Mouse (Mus musculus): Measurements from ENCODE around the gene Gpm6b. TPM values are rescaled to one million over a fixed set of nuclear protein-coding genes. Genes with fewer than 3 reads are reported as not detected.

Gene Gpm6b
- total RNA-seq, 1 experiment from 2014 or later, result not detected

- ATAC-seq (replicated peaks; ENCODE audit: insufficient number of reproducible peaks, low FRiP score, low TSS enrichment, poor library complexity, severe bottlenecking), result no peak
Measured at GRCm38 (mm10) chrX:166291266-166291665, 52.6 kb downstream of the Gpm6b start.

- no peak for ATAC-seq (replicated peaks; ENCODE audit: insufficient number of reproducible peaks, low FRiP score, low TSS enrichment, poor library complexity, severe bottlenecking)
Measured at GRCm38 (mm10) chrX:166293465-166293864, 54.8 kb downstream of the Gpm6b start.

GRCm38 (mm10) chrX:166302791-166303190 is 64.1 kb downstream of the Gpm6b start:
- ATAC-seq (replicated peaks; ENCODE audit: insufficient number of reproducible peaks, low FRiP score, low TSS enrichment, poor library complexity, severe bottlenecking), result no peak

- ATAC-seq (replicated peaks; ENCODE audit: insufficient number of reproducible peaks, low FRiP score, low TSS enrichment, poor library complexity, severe bottlenecking), result no peak
Measured at GRCm38 (mm10) chrX:166304355-166304754, 65.6 kb downstream of the Gpm6b start.

GRCm38 (mm10) chrX:166307437-166308222 is 68.9 kb downstream of the Gpm6b start:
- no peak for ATAC-seq (replicated peaks; ENCODE audit: insufficient number of reproducible peaks, low FRiP score, low TSS enrichment, poor library complexity, severe bottlenecking)

- ATAC-seq (replicated peaks; ENCODE audit: insufficient number of reproducible peaks, low FRiP score, low TSS enrichment, poor library complexity, severe bottlenecking), result no peak
Measured at GRCm38 (mm10) chrX:166308798-166309197, 70.1 kb downstream of the Gpm6b start.

- no peak for ATAC-seq (replicated peaks; ENCODE audit: insufficient number of reproducible peaks, low FRiP score, low TSS enrichment, poor library complexity, severe bottlenecking)
Measured at GRCm38 (mm10) chrX:166315251-166315650, 76.5 kb downstream of the Gpm6b start.

GRCm38 (mm10) chrX:166316552-166317375 is 78.1 kb downstream of the Gpm6b start:
- no peak for ATAC-seq (replicated peaks; ENCODE audit: insufficient number of reproducible peaks, low FRiP score, low TSS enrichment, poor library complexity, severe bottlenecking)

GRCm38 (mm10) chrX:166317376-166317679 is 78.6 kb downstream of the Gpm6b start:
- no peak for ATAC-seq (replicated peaks; ENCODE audit: insufficient number of reproducible peaks, low FRiP score, low TSS enrichment, poor library complexity, severe bottlenecking)

- no peak for ATAC-seq (replicated peaks; ENCODE audit: insufficient number of reproducible peaks, low FRiP score, low TSS enrichment, poor library complexity, severe bottlenecking)
Measured at GRCm38 (mm10) chrX:166323226-166323625, 84.5 kb downstream of the Gpm6b start.

- ATAC-seq (replicated peaks; ENCODE audit: insufficient number of reproducible peaks, low FRiP score, low TSS enrichment, poor library complexity, severe bottlenecking), result no peak
Measured at GRCm38 (mm10) chrX:166327621-166328020, 88.9 kb downstream of the Gpm6b start.

GRCm38 (mm10) chrX:166328219-166328901 is 89.6 kb downstream of the Gpm6b start:
- ATAC-seq (replicated peaks; ENCODE audit: insufficient number of reproducible peaks, low FRiP score, low TSS enrichment, poor library complexity, severe bottlenecking), result no peak

GRCm38 (mm10) chrX:166328904-166329451 is 90.3 kb downstream of the Gpm6b start:
- no peak for ATAC-seq (replicated peaks; ENCODE audit: insufficient number of reproducible peaks, low FRiP score, low TSS enrichment, poor library complexity, severe bottlenecking)

- ATAC-seq (replicated peaks; ENCODE audit: insufficient number of reproducible peaks, low FRiP score, low TSS enrichment, poor library complexity, severe bottlenecking), result no peak
Measured at GRCm38 (mm10) chrX:166334516-166335136, 95.9 kb downstream of the Gpm6b start.

- no peak for ATAC-seq (replicated peaks; ENCODE audit: insufficient number of reproducible peaks, low FRiP score, low TSS enrichment, poor library complexity, severe bottlenecking)
Measured at GRCm38 (mm10) chrX:166338353-166338752, 99.6 kb downstream of the Gpm6b start.

- no peak for ATAC-seq (replicated peaks; ENCODE audit: insufficient number of reproducible peaks, low FRiP score, low TSS enrichment, poor library complexity, severe bottlenecking)
Measured at GRCm38 (mm10) chrX:166338784-166339520, 100.2 kb downstream of the Gpm6b start.

GRCm38 (mm10) chrX:166339911-166340310 is 101.2 kb downstream of the Gpm6b start:
- ATAC-seq (replicated peaks; ENCODE audit: insufficient number of reproducible peaks, low FRiP score, low TSS enrichment, poor library complexity, severe bottlenecking), result no peak

- no peak for ATAC-seq (replicated peaks; ENCODE audit: insufficient number of reproducible peaks, low FRiP score, low TSS enrichment, poor library complexity, severe bottlenecking)
Measured at GRCm38 (mm10) chrX:166341795-166342194, 103.1 kb downstream of the Gpm6b start.
